Mouse (Mus musculus) E14TG2a.4 (cell line): Measurements from ENCODE around the gene Fam155a.

Experiments
- CTCF ChIP-seq: conservative IDR thresholded peaks from 2 replicates; pipeline ENCODE4 v1.5.1; 2014; ENCODE audit warnings: low read length
- NANOG ChIP-seq: IDR thresholded peaks from 2 replicates; pipeline ENCODE4 v1.6.1; 2014; ENCODE audit warnings: borderline replicate concordance, low read length, mixed read lengths

DNA sequence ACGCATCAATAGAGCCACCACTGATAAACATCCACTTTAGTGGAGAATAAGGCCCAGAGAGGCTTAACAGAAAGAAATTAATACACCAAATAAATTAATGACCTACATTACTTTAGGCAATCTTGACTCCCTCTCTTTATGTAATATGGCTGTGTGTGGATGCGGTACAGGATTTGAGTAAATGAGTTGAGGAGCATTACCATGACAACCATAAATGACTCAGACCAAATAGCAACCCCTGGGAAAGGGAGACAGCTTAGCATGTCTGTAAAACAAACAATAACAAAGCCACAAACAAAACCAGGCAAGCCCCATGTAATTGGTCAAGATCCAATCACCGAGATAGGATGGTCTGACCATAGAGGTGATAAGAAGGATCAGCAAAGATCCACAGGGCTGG lies 244.4 kb downstream of the Fam155a start:
- TF ChIP-seq CTCF (no peak), NANOG (no peak)
